Mouse (Mus musculus) CH12.LX (cell line): ENCODE measurements around the gene Prkn. TPM values are rescaled to one million over a fixed set of nuclear protein-coding genes. Genes with fewer than 3 reads are reported as not detected.

Experiments used
- DNase-seq: peaks from one replicate; pipeline ENCODE4 v3.0.0-alpha.2; 2013; ENCODE audit errors: extremely low read depth
- H3K27ac ChIP-seq: 2 replicates; pipeline ENCODE4 v1.5.1; 2012; ENCODE audit warnings: low read depth, mild to moderate bottlenecking, control low read depth, moderate library complexity; ENCODE audit not compliant: insufficient read depth
- H3K27me3 ChIP-seq: replicated peaks from 2 replicates; pipeline ENCODE3; 2012; ENCODE audit warnings: inconsistent platforms
- H3K36me3 ChIP-seq, 2 experiments: replicated peaks in 1 of 2; 2 replicates each; pipeline versions ENCODE3 to v1.6.1; 2012; ENCODE audit warnings: inconsistent platforms in 1 of 2, low read length in 1 of 2, mild to moderate bottlenecking in 1 of 2, mixed read lengths in 1 of 2, moderate library complexity in 1 of 2; ENCODE audit not compliant: control insufficient read depth in 1 of 2, insufficient read depth in 1 of 2
- H3K4me1 ChIP-seq, 2 experiments: 2 replicates each; pipeline ENCODE4 v1.6.1; 2012; ENCODE audit warnings: inconsistent platforms in 1 of 2, moderate library complexity in 1 of 2; ENCODE audit not compliant: insufficient read depth in 2 of 2, control insufficient read depth in 1 of 2
- H3K4me2 ChIP-seq: 2 replicates; pipeline ENCODE4 v1.6.1; 2012; ENCODE audit warnings: low read depth, mild to moderate bottlenecking, control low read depth; ENCODE audit not compliant: poor library complexity, insufficient read depth, severe bottlenecking
- H3K4me3 ChIP-seq, 3 experiments: fragments of 150-350 bp in 1 of 3; sonication (generic) in 1 of 3; replicated peaks in 1 of 3; 2 replicates each; pipeline versions ENCODE3 to v1.5.1; 2011 to 2012; ENCODE audit warnings: low read depth in 2 of 3, low read length in 2 of 3, mild to moderate bottlenecking in 2 of 3, moderate library complexity in 2 of 3, control low read depth in 1 of 3, improper control_type of control experiment in 1 of 3, inconsistent platforms in 1 of 3, mixed read lengths in 1 of 3; ENCODE audit not compliant: poor library complexity in 1 of 3
- H3K79me2 ChIP-seq: replicated peaks from 2 replicates; pipeline ENCODE4 v1.6.1; 2012; ENCODE audit warnings: mild to moderate bottlenecking, moderate library complexity; ENCODE audit not compliant: control insufficient read depth, poor library complexity, insufficient read depth, severe bottlenecking; ENCODE audit errors: extremely low read depth
- H3K9ac ChIP-seq: 2 replicates; pipeline ENCODE4 v1.6.1; 2012; ENCODE audit warnings: low read depth, mild to moderate bottlenecking, control low read depth, moderate library complexity; ENCODE audit not compliant: insufficient read depth
- H3K9me3 ChIP-seq: replicated peaks from 2 replicates; pipeline ENCODE3; 2012; ENCODE audit warnings: low read length, inconsistent platforms, mixed read lengths
- BHLHE40 ChIP-seq: IDR thresholded peaks from 2 replicates; pipeline ENCODE4 v1.6.1; 2011; ENCODE audit warnings: mild to moderate bottlenecking, low read depth, low read length, improper control_type of control experiment
- CHD1 ChIP-seq: IDR thresholded peaks from 2 replicates; pipeline ENCODE4 v1.6.1; 2012; ENCODE audit warnings: low read depth, low read length, improper control_type of control experiment, inconsistent platforms
- CTCF ChIP-seq, 2 experiments: IDR thresholded peaks in 1 of 2; conservative IDR thresholded peaks in 1 of 2; 2 replicates each; pipeline ENCODE4 v1.5.1; 2011 to 2012; ENCODE audit warnings: low read depth in 2 of 2, low read length in 2 of 2, improper control_type of control experiment in 1 of 2, inconsistent platforms in 1 of 2, mild to moderate bottlenecking in 1 of 2, moderate library complexity in 1 of 2
- E2F4 ChIP-seq: IDR thresholded peaks from 2 replicates; pipeline ENCODE4 v1.6.1; 2011; ENCODE audit warnings: low read depth, low read length, improper control_type of control experiment; ENCODE audit not compliant: insufficient replicate concordance
- ELF1 ChIP-seq: IDR thresholded peaks from 2 replicates; pipeline ENCODE4 v1.6.1; 2014; ENCODE audit warnings: low read depth, mild to moderate bottlenecking, inconsistent platforms, low read length, improper control_type of control experiment
- EP300 ChIP-seq: IDR thresholded peaks from 2 replicates; pipeline ENCODE4 v1.6.1; 2011; ENCODE audit warnings: low read length, improper control_type of control experiment
- HCFC1 ChIP-seq: IDR thresholded peaks from 2 replicates; pipeline ENCODE4 v1.6.1; 2012; ENCODE audit warnings: low read depth, mild to moderate bottlenecking, inconsistent platforms, low read length, improper control_type of control experiment
- IRF4 ChIP-seq: IDR thresholded peaks from 2 replicates; pipeline ENCODE4 v1.6.1; 2014; ENCODE audit warnings: low read depth, mild to moderate bottlenecking, inconsistent platforms, low read length, improper control_type of control experiment
- JUND ChIP-seq: conservative IDR thresholded peaks from 2 replicates; pipeline ENCODE4 v1.6.1; 2011; ENCODE audit warnings: low read depth, low read length, improper control_type of control experiment
- KAT2A ChIP-seq: IDR thresholded peaks from 2 replicates; pipeline ENCODE4 v1.6.1; 2012; ENCODE audit warnings: low read length, improper control_type of control experiment, inconsistent platforms; ENCODE audit not compliant: insufficient replicate concordance
- MAFK ChIP-seq: IDR thresholded peaks from 2 replicates; pipeline ENCODE4 v1.6.1; 2011; ENCODE audit warnings: low read length, improper control_type of control experiment; ENCODE audit not compliant: insufficient replicate concordance
- MAZ ChIP-seq: IDR thresholded peaks from 2 replicates; pipeline ENCODE4 v1.6.1; 2012; ENCODE audit warnings: low read depth, mild to moderate bottlenecking, inconsistent platforms, low read length, improper control_type of control experiment, moderate library complexity
- MEF2A ChIP-seq: IDR thresholded peaks from 2 replicates; pipeline ENCODE4 v1.6.1; 2014; ENCODE audit warnings: low read depth, mild to moderate bottlenecking, inconsistent platforms, low read length, improper control_type of control experiment, borderline replicate concordance
- MXI1 ChIP-seq: IDR thresholded peaks from 2 replicates; pipeline ENCODE4 v1.6.1; 2011; ENCODE audit warnings: mild to moderate bottlenecking, low read depth, low read length, improper control_type of control experiment
- NELFE ChIP-seq: IDR thresholded peaks from 2 replicates; pipeline ENCODE4 v1.6.1; 2011; ENCODE audit warnings: low read depth, low read length, improper control_type of control experiment
- NRF1 ChIP-seq: IDR thresholded peaks from 2 replicates; pipeline ENCODE4 v1.6.1; 2014; ENCODE audit warnings: low read depth, mild to moderate bottlenecking, inconsistent platforms, low read length, improper control_type of control experiment, moderate library complexity
- PAX5 ChIP-seq: IDR thresholded peaks from 2 replicates; pipeline ENCODE4 v1.6.1; 2012; ENCODE audit warnings: low read length, inconsistent platforms, mixed read lengths
- POLR2AphosphoS2 ChIP-seq: IDR thresholded peaks from 2 replicates; pipeline ENCODE4 v1.6.1; 2011; ENCODE audit warnings: low read depth, low read length, improper control_type of control experiment
- RCOR1 ChIP-seq: conservative IDR thresholded peaks from 2 replicates; pipeline ENCODE4 v1.6.1; 2012; ENCODE audit warnings: low read depth, mild to moderate bottlenecking, inconsistent platforms, low read length, improper control_type of control experiment
- SIN3A ChIP-seq: IDR thresholded peaks from 2 replicates; pipeline ENCODE4 v1.6.1; 2012; ENCODE audit warnings: low read length, improper control_type of control experiment, inconsistent platforms
- TCF12 ChIP-seq: IDR thresholded peaks from 2 replicates; pipeline ENCODE4 v1.6.1; 2014; ENCODE audit warnings: low read depth, mild to moderate bottlenecking, inconsistent platforms, low read length, improper control_type of control experiment
- UBTF ChIP-seq: IDR thresholded peaks from 2 replicates; pipeline ENCODE4 v1.6.1; 2012; ENCODE audit warnings: low read depth, mild to moderate bottlenecking, inconsistent platforms, low read length, improper control_type of control experiment, moderate library complexity
- USF1 ChIP-seq: IDR thresholded peaks from 2 replicates; pipeline ENCODE4 v1.6.1; 2014; ENCODE audit warnings: low read depth, mild to moderate bottlenecking, inconsistent platforms, low read length, improper control_type of control experiment
- USF2 ChIP-seq: conservative IDR thresholded peaks from 2 replicates; pipeline ENCODE4 v1.6.1; 2011; ENCODE audit warnings: low read depth, low read length, improper control_type of control experiment
- ZC3H11A ChIP-seq: IDR thresholded peaks from 2 replicates; pipeline ENCODE4 v1.6.1; 2012; ENCODE audit warnings: low read depth, mild to moderate bottlenecking, inconsistent platforms, low read length, improper control_type of control experiment
- ZMIZ1 ChIP-seq: IDR thresholded peaks from 2 replicates; pipeline ENCODE4 v1.6.1; 2012; ENCODE audit warnings: low read depth, mild to moderate bottlenecking, inconsistent platforms, low read length, improper control_type of control experiment
- dilution Hi-C: fragments of 300-500 bp; cut with MboI; formaldehyde crosslinking; loops from 2 replicates; pipeline ENCODE4 v1.14.3; 2020; ENCODE audit warnings: low sequenced_read_pairs; ENCODE audit not compliant: extremely low pct_unique_long_range_greater_than_20kb, extremely low pct_ligation_motif_present
- in situ Hi-C: fragments of 300-500 bp; cut with MboI; formaldehyde crosslinking; loops from 3 replicates; pipeline ENCODE4 v1.14.3; 2019; ENCODE audit warnings: low sequenced_read_pairs, low pct_ligation_motif_present, low pct_unique_long_range_greater_than_20kb, mixed read lengths
- polyA plus RNA-seq: library from polyadenylated mRNA; unstranded; fragments of >175 nt; gene quantifications from 2 replicates; pipeline ENCODE4 v1.2.1, GENCODE M21; 2012; ENCODE audit warnings: low read depth; ENCODE audit not compliant: insufficient read length
- total RNA-seq, 2 experiments: library from RNA; depleted of rRNA; stranded (reverse); fragments of 300-350 nt in 1 of 2; fragments of >200 nt in 1 of 2; gene quantifications; 2 replicates each; pipeline ENCODE4 v1.2.3; 2012 to 2014

Gene Prkn
- total and polyA plus RNA-seq, 3 experiments = 0.08 TPM; not detected in 2

DNA sequence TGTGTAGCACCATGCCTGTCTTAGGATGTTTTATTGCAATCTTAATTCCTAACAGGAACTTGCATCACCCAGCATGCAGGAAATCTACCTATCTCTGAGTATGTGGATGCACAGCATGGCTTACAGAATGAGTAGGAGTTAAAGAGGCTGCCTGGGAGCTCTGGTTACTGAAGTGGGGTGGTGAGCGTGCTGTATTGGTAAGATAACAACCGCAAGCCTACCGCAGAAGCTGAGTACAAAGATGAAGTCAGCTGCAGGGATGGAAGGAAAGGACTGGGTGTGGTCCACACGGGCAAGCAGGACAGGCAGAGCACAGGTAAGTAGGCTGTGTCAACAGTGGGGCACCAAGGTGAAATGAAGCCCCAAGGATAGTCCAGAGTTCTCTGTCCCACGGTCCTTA is 1196.9 kb downstream of the Prkn start:
- no peaks in the 10 kb centered on the region for H3K9me3 ChIP-seq
- H3K4me3 ChIP-seq = no peak overlapping the region
- dilution Hi-C loops = no loop called here
- H3K27me3 ChIP-seq = no peaks in the 10 kb centered on the region
- H3K36me3 ChIP-seq = no peaks in the 10 kb centered on the region
- in situ Hi-C loops = loop anchor here (5.0 to 10.0 kb wide), 2 partner anchors 175 to 328 kb away; no protein-coding TSS in a partner anchor
- H3K9ac ChIP-seq = no peak overlapping the region
- H3K4me2 ChIP-seq = no peak overlapping the region
- DNase-seq = no peak
- H3K27ac ChIP-seq = no peak overlapping the region
- H3K4me1 ChIP-seq = peaks cover 15 to 24% of the 10 kb centered on the region in 2 experiments
- TF ChIP-seq NELFE (no peak), ZMIZ1 (no peak), NRF1 (no peak), RCOR1 (no peak), UBTF (no peak), EP300 (no peak), BHLHE40 (no peak), USF2 (no peak), MEF2A (no peak), MAZ (no peak), MAFK (no peak), SIN3A (no peak), USF1 (no peak), JUND (no peak), TCF12 (no peak), E2F4 (no peak), ZC3H11A (no peak)
- no peaks in the 10 kb centered on the region for H3K79me2 ChIP-seq

DNA sequence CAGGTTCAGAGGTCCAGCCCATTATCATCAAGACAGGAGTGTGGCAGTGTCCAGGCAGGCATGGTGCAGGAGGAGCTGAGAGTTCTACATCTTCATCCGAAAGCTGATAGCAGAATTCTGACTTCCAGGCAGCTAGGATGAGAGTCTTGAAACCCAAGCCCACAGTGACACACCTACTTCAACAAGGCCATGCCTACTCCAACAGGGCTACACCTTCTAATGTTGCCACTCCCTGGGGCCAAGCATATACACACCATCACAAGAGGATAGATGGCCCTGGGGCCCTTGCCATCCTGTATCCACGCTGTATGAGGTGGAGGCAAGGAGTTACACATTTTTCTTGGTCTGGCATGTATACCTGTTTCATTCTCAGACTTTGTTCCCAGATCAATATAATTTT is 1197.4 kb downstream of the Prkn start:
- H3K27ac ChIP-seq = no peak overlapping the region
- no peak overlapping the region for H3K9ac ChIP-seq
- no peak overlapping the region for H3K4me3 ChIP-seq
- DNase-seq = no peak
- H3K4me1 ChIP-seq = peaks cover 11 to 19% of the 10 kb centered on the region in 2 experiments
- no peaks in the 10 kb centered on the region for H3K27me3 ChIP-seq
- dilution Hi-C loops (no loop called here), in situ Hi-C loops (loop anchor here (5.0 to 10.0 kb wide), 2 partner anchors 175 to 327 kb away; no protein-coding TSS in a partner anchor)
- no peaks in the 10 kb centered on the region for H3K79me2 ChIP-seq
- H3K9me3 ChIP-seq = no peaks in the 10 kb centered on the region
- H3K4me2 ChIP-seq = no peak overlapping the region
- no peak for TF ChIP-seq POLR2AphosphoS2
- no peak for TF ChIP-seq ELF1
- TF ChIP-seq CHD1 = no peak
- no peak for TF ChIP-seq KAT2A
- TF ChIP-seq BHLHE40 = no peak
- TF ChIP-seq CTCF (conservative IDR thresholded peaks at IDR 0.05 in 1 of 2, IDR thresholded peaks at IDR 0.05 in 1 of 2; ENCODE audit: low read depth in 2 of 2, low read length in 2 of 2) = no peak
- no peak for TF ChIP-seq HCFC1
- TF ChIP-seq USF2 = no peak
- TF ChIP-seq IRF4 = no peak
- no peak for TF ChIP-seq MXI1
- no peak for TF ChIP-seq E2F4
- TF ChIP-seq PAX5 = no peak
- H3K36me3 ChIP-seq = no peaks in the 10 kb centered on the region
